Mouse (Mus musculus): ENCODE measurements around the gene Ly6g6f. TPM values are rescaled to one million over a fixed set of nuclear protein-coding genes. Genes with fewer than 3 reads are reported as not detected.
A peak's percentile ranks its signal among the peaks of the same experiment; 100 is the strongest.

The Ly6g6f gene
- total and polyA plus RNA-seq, 3 experiments = 0.88 to 3.0 TPM; not detected in 1

DNA sequence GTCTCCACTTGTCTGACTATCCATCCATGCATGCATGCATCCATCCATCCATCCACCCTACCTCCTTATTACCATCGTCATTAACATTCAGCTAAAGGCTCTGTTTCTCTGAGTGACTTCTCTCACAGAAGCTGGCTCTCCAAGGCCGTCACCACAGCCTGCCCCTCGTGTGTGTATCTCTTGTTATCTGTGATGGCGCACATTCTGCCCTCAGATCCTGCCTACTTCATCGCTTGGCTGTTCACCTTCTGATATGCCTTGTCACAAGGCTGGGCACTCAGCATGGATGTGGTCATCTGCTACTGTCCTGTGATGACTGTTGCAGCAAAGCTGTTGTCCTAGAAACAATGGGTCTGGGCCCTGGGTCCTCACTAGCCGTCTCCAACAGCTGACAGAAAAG lies 19.3 kb upstream of the Ly6g6f start:
- H3K4me1 ChIP-seq (ENCODE audit: control insufficient read depth in 1 of 2, insufficient read depth in 2 of 2, low read length in 2 of 2) = peaks cover 22 to 36% of the 10 kb centered on the region in 2 experiments
- peak; percentile 18; the same call in 1 of the 2 replicates for TF ChIP-seq USF1 (IDR thresholded peaks at IDR 0.05; ENCODE audit: low read depth, low read length)
- peak; percentile 60 for TF ChIP-seq MXI1 (IDR thresholded peaks at IDR 0.05; ENCODE audit: low read depth, low read length)
- TF ChIP-seq POLR2A (IDR thresholded peaks at IDR 0.05; ENCODE audit: control insufficient read depth in 1 of 2, insufficient read depth in 1 of 2, low read depth in 1 of 2, low read length in 2 of 2, poor library complexity in 1 of 2) = peak in 1 of 2 experiments; percentile 53; a peak in 1 of 4 replicates
- TF ChIP-seq KAT2A (conservative IDR thresholded peaks at IDR 0.05; ENCODE audit: low read depth, low read length) = no peak
- TF ChIP-seq ZKSCAN1 (IDR thresholded peaks at IDR 0.05; ENCODE audit: low read depth, low read length) = no peak
- peak; percentile 79 for TF ChIP-seq ETS1 (IDR thresholded peaks at IDR 0.05; ENCODE audit: low read depth, low read length)
- peak; percentile 28; the same call in 1 of the 2 replicates for TF ChIP-seq NELFE (IDR thresholded peaks at IDR 0.05; ENCODE audit: low read depth, low read length)
- peak; percentile 48; the same call in 1 of the 2 replicates for TF ChIP-seq MYC (IDR thresholded peaks at IDR 0.05; ENCODE audit: low read depth, low read length)
- TF ChIP-seq MAZ (IDR thresholded peaks at IDR 0.05; ENCODE audit: low read depth, low read length) = peak; percentile 24; the same call in 1 of the 2 replicates
- TF ChIP-seq CHD2 (IDR thresholded peaks at IDR 0.05; ENCODE audit: low read length) = no peak
- TF ChIP-seq HCFC1 (IDR thresholded peaks at IDR 0.05; ENCODE audit: low read depth, low read length) = 0 out of 2 replicates have a peak, but pooled peaks have one; percentile 33
- TF ChIP-seq TCF12 (IDR thresholded peaks at IDR 0.05; ENCODE audit: low read depth, low read length) = peak; percentile 91
- no peak for TF ChIP-seq POLR2AphosphoS2 (IDR thresholded peaks at IDR 0.05; ENCODE audit: low read length)
- TF ChIP-seq TBP (IDR thresholded peaks at IDR 0.05; ENCODE audit: low read depth, low read length) = no peak; the same call in 1 of the 2 replicates
- peak; percentile 6; the same call in 1 of the 2 replicates for TF ChIP-seq SMC3 (IDR thresholded peaks at IDR 0.05; ENCODE audit: low read depth, low read length)
- peak; percentile 83 to 94 for TF ChIP-seq EP300 (IDR thresholded peaks at IDR 0.05; ENCODE audit: low read depth in 1 of 2, low read length in 2 of 2)
- peak; percentile 91 for TF ChIP-seq GATA1 (IDR thresholded peaks at IDR 0.05; ENCODE audit: low read depth, low read length)
- no peak for TF ChIP-seq MEF2A (IDR thresholded peaks at IDR 0.05; ENCODE audit: extremely low read depth, insufficient replicate concordance, low read depth, low read length, poor library complexity, severe bottlenecking)
- TF ChIP-seq CHD1 (IDR thresholded peaks at IDR 0.05; ENCODE audit: low read depth, low read length) = 0 out of 2 replicates have a peak, but pooled peaks have one; percentile 41
- TF ChIP-seq RCOR1 (IDR thresholded peaks at IDR 0.05; ENCODE audit: low read depth, low read length) = peak; percentile 21; the same call in 1 of the 2 replicates
- TF ChIP-seq BHLHE40 (IDR thresholded peaks at IDR 0.05; ENCODE audit: borderline replicate concordance, low read depth, low read length) = peak; percentile 25; the same call in 1 of the 2 replicates
- TF ChIP-seq MAX (IDR thresholded peaks at IDR 0.05; ENCODE audit: low read length) = peak; percentile 55
- TF ChIP-seq MYB (IDR thresholded peaks at IDR 0.05; ENCODE audit: low read depth, low read length) = no peak
- no peak for TF ChIP-seq RAD21 (IDR thresholded peaks at IDR 0.05; ENCODE audit: low read depth, low read length)
- TF ChIP-seq ZMIZ1 (IDR thresholded peaks at IDR 0.05; ENCODE audit: low read depth, low read length) = no peak
- TF ChIP-seq TAL1 (IDR thresholded peaks at IDR 0.05; ENCODE audit: low read length) = peak; percentile 98
- TF ChIP-seq SIN3A (IDR thresholded peaks at IDR 0.05; ENCODE audit: low read length) = peak; percentile 69
- H3K9ac ChIP-seq (ENCODE audit: control insufficient read depth, low read depth, low read length, poor library complexity, severe bottlenecking) = peak overlapping the region; percentile 64
- no peaks in the 10 kb centered on the region for H3K27me3 ChIP-seq (ENCODE audit: control insufficient read depth in 1 of 2, insufficient read depth in 2 of 2, low read length in 2 of 2)
- H3K27ac ChIP-seq (ENCODE audit: control insufficient read depth, low read depth, low read length) = peak overlapping the region; percentile 96
- peak; percentile 83 for DNase-seq (ENCODE audit: low read depth, low spot score)
- no peaks in the 10 kb centered on the region for H3K79me2 ChIP-seq (ENCODE audit: control insufficient read depth, insufficient read depth, low read length, poor library complexity)
- H3K4me3 ChIP-seq (ENCODE audit: control insufficient read depth in 1 of 2, insufficient read depth in 1 of 2, low read depth in 2 of 2, low read length in 2 of 2) = peak overlapping the region in 1 of 2 experiments; percentile 5; a peak in 1 of 4 replicates
- peaks cover 0 to 31% of the 10 kb centered on the region in 2 experiments; a peak in 2 of 4 replicates for H3K36me3 ChIP-seq (ENCODE audit: control insufficient read depth in 1 of 2, insufficient read depth in 2 of 2, low read length in 2 of 2)
- no peaks in the 10 kb centered on the region for H3K9me3 ChIP-seq (replicated peaks; ENCODE audit: insufficient read depth, low read length)
